Mouse (Mus musculus) ES-E14 (cell line): ENCODE measurements around the gene Itpr2.

Experiments used
- HCFC1 ChIP-seq: IDR thresholded peaks from 2 replicates; pipeline ENCODE4 v1.6.1; 2012; ENCODE audit warnings: low read length, inconsistent platforms, borderline replicate concordance; ENCODE audit not compliant: insufficient read depth
- MAFK ChIP-seq: IDR thresholded peaks from 2 replicates; pipeline ENCODE4 v1.6.1; 2014; ENCODE audit warnings: mild to moderate bottlenecking, low read depth, low read length, inconsistent platforms; ENCODE audit not compliant: insufficient read depth
- ZC3H11A ChIP-seq: IDR thresholded peaks from 2 replicates; pipeline ENCODE4 v1.6.1; 2012; ENCODE audit warnings: low read depth, mild to moderate bottlenecking, inconsistent platforms, low read length, borderline replicate concordance

DNA sequence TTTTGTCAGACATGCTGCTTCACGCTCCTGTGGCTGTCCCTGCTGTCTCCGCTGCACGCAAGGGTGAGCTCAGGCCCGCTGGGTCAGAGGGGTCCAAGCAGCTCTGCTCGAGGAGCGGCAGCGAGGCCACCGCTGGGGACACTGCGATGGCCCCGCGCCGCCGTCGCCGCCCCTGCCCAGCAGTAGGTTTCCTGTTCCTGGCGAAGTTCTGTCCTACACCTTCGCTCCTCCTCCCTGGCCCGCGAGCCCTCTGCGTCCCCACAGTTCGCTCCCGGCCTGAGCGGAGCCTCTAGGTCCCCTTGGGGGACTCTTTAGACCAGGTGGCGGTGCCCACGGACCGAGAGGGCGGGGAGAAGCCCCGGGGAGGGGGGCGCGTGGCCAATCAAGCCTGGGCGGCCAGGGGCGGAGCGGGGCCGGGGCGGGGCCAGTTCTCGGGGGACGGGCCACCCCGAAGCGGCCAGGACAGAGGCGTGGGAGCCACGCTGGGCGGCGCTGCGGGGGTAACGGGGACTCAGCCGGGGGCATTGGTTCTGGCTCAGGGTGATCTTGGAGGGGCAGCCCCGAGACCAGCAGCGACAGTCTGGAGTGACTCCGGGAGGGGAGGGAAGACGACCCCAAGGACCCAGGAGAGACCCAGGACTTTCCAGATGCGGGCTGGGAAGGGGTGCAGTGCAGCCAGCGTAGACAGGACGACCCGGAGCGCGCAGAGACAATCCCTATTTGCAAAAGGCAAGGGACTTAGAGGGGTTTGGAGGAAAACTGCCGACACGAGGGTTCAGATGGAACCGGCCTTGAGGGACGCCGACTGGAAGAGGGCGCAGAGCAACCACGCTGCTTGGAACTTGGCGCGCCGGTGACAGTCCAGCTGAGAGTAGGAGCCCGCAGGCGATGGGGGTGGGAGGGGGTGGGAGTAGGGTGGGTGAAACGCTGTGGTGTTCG is at the start of gene Itpr2:
- TF ChIP-seq HCFC1 (no peak), ZC3H11A (no peak), MAFK (no peak)
